Mouse (Mus musculus) fibroblast of lung, adult 2 months (primary cell): Measurements from ENCODE around the gene Kcnb1.

Experiments
- DNase-seq: peaks from one replicate; pipeline ENCODE4 v3.0.0-alpha.2; 2011; ENCODE audit warnings: low read depth

Gene Kcnb1

GRCm38 (mm10) chr2:167127404-167127803 is 62.6 kb downstream of the Kcnb1 start:
- DNase-seq, result no peak

DNA sequence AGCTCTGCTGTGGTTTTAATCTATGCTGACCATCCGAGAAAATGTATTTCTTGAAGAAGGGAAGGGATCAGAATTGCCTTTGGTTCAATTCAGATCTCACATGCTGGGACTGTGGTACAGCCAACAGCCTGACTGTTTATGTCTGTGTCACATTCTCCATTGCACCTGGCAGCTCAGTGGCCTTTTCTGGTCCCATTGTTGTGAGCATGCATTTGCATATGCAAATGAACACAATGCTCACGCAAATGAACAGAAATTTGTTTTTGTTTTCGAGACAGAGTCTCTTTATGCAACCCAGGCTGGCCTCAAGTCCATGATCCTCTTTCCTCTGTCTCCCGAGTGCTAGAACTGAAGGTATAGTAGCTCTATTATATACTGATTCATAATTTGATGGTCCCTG is 64.2 kb downstream of the Kcnb1 start:
- no peak for DNase-seq

DNA sequence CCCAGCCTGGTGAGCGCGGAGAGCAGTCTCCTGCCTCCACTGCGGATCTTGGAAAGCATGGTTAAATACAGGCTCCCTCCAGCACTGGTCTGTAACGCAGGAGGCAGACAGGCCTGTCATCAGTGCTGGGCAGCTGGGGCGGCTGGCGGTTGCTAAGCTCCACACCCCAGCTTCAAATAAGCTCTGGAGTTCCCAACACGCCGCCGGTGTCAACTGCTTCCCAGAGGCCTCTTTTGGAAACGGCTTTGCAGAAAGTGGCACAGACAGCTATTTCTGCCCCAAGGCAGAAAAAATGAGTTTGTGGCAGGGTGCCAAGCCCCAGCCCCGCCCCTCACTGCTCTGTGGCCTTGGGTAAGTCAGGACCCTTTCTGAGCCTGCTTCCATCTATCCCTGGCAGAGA is 66.0 kb downstream of the Kcnb1 start:
- no peak for DNase-seq

DNA sequence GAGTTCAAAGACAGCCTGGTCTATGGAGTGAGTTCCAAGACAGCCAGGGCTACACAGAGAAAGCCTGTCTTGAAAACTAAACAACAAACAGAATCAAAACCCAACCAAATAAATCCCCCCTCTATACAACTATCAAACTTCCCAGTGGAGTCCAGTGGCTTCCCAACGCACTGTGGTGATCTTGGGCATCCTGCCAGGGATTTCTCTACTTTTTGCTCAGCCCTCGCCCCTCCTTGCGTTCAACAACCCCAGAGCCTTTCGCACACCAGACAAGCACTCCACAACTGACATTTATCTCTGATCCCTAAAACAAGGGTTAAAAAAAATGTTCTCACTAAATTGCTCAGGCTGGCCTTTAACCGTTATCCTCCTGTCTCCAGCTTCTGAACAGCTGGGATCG is 67.2 kb downstream of the Kcnb1 start:
- no peak for DNase-seq

- no peak for DNase-seq
Observed at GRCm38 (mm10) chr2:167121996-167122395, 68.0 kb downstream of the Kcnb1 start.

GRCm38 (mm10) chr2:167121228-167121627 is 68.7 kb downstream of the Kcnb1 start:
- no peak for DNase-seq

- no peak for DNase-seq
Observed at GRCm38 (mm10) chr2:167120186-167120830, 69.6 kb downstream of the Kcnb1 start.

DNA sequence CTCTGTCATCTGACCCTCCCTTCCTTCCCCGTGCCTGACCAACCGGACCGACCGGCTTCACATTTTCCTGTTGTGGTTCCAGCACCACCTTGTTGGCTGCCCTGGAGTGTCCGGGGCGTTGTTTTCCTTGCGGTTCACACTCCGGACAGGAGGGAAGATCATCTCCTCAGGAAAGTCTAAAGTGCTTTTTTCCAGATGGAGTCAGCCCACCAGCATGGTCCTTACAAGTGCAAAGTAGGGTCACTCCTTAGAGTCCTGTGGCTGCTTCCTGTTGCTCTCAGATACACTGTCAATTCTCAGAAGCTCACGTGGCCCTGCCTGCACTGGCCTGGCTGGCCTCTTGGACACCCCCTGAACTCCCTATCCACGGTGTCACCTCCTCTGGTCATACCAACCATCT is 71.9 kb downstream of the Kcnb1 start:
- no peak for DNase-seq

- DNase-seq, result peak; percentile 26
Observed at GRCm38 (mm10) chr2:167112737-167113136, 77.2 kb downstream of the Kcnb1 start.

GRCm38 (mm10) chr2:167112259-167112658 is 77.7 kb downstream of the Kcnb1 start:
- DNase-seq, result no peak

GRCm38 (mm10) chr2:167109506-167109905 is 80.4 kb downstream of the Kcnb1 start:
- no peak for DNase-seq

DNA sequence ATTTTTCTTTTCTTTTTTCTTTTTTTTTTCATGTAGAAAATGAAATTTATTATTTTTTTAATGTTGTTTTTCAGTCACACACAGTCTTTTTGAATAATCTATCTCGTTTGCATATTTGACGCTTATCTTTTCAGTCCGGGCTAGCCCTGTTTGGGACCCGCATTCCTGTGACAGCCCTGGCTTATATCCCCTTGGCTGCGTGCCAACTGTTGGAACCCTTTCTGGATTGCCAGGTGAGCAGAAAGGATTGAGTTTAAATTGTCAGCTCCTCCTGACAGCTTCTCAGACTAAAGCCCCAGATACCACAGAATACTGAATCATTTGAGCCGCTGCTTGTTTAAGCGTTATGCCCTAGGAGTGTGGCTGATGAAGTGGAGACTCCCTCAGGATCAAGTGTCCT is 86.4 kb downstream of the Kcnb1 start:
- no peak for DNase-seq

GRCm38 (mm10) chr2:167101743-167102441 is 88.1 kb downstream of the Kcnb1 start:
- no peak for DNase-seq

- no peak for DNase-seq
Observed at GRCm38 (mm10) chr2:167094688-167095087, 95.3 kb downstream of the Kcnb1 start.

DNA sequence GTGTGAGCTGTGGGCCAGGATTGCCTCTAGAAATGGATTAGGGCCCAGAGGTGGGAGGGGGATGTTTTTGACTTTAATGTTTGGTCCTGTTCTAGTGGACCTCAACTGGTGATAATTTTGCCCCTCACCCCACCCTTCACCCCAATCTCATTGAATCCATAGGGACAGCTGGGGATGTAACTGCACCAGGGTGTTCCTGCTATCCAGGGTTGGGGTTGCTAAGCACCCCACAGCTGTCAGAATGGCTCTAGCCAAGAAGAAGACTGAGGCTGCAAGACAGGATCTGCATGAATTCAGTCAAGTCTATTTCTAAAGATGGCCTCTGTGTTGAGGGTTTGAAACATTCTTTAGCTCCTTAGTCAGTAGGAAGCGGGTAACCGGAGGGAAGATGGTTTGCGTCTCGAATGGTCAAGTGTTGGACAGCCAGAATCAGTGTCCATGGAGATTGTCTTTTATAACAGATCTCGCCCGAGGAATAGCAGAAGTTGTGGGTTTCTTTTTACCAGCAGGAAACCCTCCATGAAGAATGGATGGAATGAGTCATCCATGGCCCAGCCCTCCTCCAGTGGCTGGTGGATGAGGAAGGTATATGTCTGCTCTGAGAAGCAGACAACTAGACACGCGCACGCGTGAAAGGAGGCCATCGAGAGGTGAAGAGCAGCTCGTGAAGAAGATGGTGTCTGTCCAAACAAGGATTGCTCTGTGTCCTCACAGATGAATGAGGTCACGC is 96.6 kb downstream of the Kcnb1 start:
- DNase-seq, result no peak

DNA sequence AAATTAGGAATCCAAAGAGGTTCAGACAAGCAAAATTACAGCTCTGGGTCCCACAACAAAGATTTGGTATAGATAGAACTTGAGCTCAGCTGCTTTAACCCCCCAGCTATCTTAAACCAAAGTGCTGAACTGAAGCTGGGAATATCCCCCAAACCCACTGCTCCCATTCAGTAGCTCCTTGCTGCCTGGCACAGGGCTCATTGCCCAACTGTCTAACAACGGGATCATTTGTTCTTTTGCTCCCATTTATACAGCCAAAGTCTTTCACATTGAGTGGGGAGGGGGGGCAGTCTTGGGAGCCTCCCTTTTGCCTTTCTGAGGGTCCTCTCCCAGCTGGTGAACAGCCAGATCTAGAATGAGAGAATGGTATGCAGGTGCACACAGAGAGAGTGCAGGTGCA is 99.7 kb downstream of the Kcnb1 start:
- DNase-seq, result no peak

DNA sequence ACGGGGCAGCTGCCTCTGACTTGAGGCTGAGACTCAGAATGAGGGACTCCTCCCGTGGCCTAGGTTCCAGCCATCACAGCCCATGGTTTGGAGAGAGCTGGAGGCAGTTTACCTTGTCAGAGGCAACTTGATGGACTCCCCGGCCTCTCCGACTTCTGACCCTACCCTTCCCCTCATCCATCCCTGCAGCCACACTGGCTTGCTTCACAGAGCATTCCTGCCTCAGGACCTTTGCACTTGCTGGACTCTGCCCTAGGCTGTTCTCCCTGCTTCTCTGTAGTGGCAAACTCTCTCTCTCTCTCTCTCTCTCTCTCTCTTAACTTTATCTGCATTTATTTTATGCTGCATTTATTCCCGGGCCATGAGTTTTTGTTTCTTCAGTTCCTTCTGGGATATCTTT is 103.1 kb downstream of the Kcnb1 start:
- no peak for DNase-seq

DNA sequence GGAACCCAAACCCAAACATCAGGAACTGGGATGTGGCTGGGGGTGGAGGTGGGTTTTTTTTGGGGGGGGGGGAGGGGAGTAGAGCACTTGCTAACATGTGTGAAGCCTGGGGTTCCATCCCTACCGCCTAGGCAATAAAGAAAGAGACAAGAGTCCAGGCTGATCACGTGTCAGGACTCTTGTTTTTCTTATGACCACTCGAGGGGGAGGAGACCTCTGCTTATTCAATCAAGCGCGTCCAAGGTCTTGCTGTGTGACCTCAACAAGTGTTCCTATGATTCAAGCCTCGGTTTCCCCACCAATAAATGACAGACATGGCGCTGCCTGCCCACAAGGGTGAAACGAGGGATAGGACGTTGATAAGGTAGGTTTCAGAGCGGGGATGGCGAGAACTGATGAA is 103.9 kb downstream of the Kcnb1 start:
- no peak for DNase-seq

DNA sequence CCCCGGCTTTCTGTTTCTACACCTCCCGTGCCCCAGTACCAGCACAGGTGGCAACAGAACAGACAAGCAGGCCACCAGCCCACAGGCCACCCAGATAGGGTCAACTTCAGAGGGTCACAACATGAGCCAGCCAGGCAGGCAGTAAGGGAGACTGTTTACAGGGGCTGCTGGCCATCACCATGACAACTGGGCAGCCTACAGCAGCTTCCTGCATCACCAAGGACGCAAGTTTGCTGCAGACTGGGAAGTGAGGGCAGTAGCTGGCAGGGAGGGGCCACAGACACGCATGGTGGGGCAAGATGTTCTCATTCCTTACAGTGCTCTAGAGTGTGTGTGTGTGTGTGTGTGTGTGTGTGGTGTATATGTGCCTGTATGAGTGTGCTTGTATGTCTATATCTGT is 108.3 kb downstream of the Kcnb1 start:
- DNase-seq, result no peak

DNA sequence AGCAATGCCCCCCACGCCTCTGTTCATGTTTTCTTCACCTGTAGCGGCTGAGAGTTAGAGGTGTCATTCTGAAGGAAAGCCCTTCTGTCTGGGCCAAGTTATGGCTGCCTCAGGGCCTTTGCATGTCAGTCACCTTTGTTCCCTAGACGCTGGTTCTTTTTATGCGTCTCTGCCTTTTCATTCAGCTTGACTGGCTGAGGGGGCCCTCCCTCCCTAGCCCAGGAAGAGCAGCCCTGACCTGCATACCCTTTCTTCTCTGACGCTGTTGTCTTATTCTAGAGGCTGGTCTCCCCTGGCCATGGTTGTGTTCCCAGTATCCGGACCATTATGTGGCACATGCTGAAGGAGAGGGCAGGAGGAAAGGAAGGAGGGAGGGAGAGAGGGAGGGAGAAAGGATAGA is 108.8 kb downstream of the Kcnb1 start:
- DNase-seq, result no peak

DNA sequence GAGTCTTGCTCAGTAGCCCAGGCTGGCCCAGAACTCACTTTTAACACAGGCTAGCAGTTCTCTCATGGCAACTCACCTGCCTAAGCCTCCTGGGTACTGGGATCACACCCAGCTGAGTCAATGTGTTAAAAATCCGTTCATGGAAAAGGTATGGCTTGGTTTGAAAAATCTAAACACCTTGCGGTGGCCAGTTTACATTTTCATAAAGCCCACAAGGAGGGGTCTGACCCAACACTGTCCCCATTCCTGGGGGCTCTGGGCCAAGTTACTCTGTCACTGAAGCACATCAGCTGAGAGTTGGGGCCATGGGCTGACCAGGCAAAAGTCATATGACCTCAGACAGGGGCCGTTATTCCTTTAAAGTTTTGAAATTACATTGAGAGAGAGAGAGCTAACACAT is 109.6 kb downstream of the Kcnb1 start:
- DNase-seq, result no peak

DNA sequence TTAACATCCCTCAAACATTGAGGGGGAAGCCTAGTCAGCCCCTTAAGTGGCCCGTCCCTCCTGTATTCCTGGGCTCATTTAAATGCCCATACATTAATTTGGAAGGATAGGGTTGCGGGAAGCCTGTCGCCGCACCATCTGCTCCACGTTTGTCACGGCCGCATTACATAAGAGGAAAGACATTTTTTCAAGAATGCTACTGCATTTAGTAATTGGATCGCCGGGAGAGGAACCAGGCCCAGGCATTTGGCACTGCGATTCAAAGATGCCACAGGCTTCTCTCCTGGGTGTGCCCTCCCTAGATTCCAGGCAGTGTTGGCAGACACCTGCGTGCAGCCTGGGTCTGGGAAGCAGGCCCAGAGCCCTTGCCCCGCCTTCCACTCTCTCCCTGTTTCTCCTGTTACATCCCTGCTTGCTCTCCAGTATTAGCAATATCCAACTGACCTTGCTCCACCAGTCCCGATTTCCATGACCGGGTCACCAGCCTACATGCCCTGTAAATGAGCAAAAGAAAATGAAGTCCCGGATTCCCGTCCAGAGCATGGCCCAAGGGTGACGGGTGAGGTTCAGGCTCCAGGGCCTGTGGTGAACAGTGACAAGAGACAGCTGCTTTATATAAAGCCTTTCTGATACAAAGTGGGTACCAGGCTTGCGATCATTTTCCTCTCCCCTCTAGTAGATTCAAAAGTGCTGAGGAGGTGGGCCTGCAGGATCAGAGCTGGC is 110.3 kb downstream of the Kcnb1 start:
- DNase-seq, result peak; percentile 50
